Mouse (Mus musculus) hindbrain, embryonic 11.5 days (tissue): ENCODE data around the gene Cyfip2. TPM values are rescaled to one million over a fixed set of nuclear protein-coding genes. Genes with fewer than 3 reads are reported as not detected.

Source experiments
- ATAC-seq: fragments of 200-750 bp; cut with Nextera tagmentation; 2 replicates; pipeline ENCODE4 v1.8.0; 2017; ENCODE audit warnings: mild to moderate bottlenecking, moderate TSS enrichment, moderate library complexity; ENCODE audit not compliant: low FRiP score
- DNase-seq: peaks from one replicate; pipeline ENCODE4 v3.0.0-alpha.2; 2015; ENCODE audit warnings: low spot score
- H3K27ac ChIP-seq: fragments of 300-500 bp; sonication (generic); 2 replicates; pipeline ENCODE4 v1.5.1; 2014; ENCODE audit warnings: mild to moderate bottlenecking, low read depth, low read length
- H3K27me3 ChIP-seq: fragments of 300-500 bp; sonication (generic); 2 replicates; pipeline ENCODE4 v1.6.1; 2014; ENCODE audit warnings: mild to moderate bottlenecking, low read length, moderate library complexity, mixed read lengths; ENCODE audit not compliant: control insufficient read depth, insufficient read depth
- H3K36me3 ChIP-seq: fragments of 300-500 bp; sonication (generic); 2 replicates; pipeline ENCODE4 v1.6.1; 2014; ENCODE audit warnings: mild to moderate bottlenecking, low read length, moderate library complexity, mixed read lengths; ENCODE audit not compliant: control insufficient read depth, insufficient read depth
- H3K4me1 ChIP-seq: fragments of 300-500 bp; sonication (generic); replicated peaks from 2 replicates; pipeline ENCODE4 v1.6.1; 2014; ENCODE audit warnings: low read length, mixed read lengths; ENCODE audit not compliant: control insufficient read depth, insufficient read depth
- H3K4me2 ChIP-seq: fragments of 300-500 bp; sonication (generic); replicated peaks from 2 replicates; pipeline ENCODE4 v1.6.1; 2014; ENCODE audit warnings: mild to moderate bottlenecking, low read depth, low read length
- H3K4me3 ChIP-seq: fragments of 300-500 bp; sonication (generic); 2 replicates; pipeline ENCODE4 v1.5.1; 2014; ENCODE audit warnings: low read depth, low read length
- H3K9ac ChIP-seq: fragments of 300-500 bp; sonication (generic); 2 replicates; pipeline ENCODE4 v1.6.1; 2014; ENCODE audit warnings: low read depth, low read length
- H3K9me3 ChIP-seq: fragments of 300-500 bp; sonication (generic); 2 replicates; pipeline ENCODE4 v1.6.1; 2016; ENCODE audit warnings: low read length; ENCODE audit not compliant: control insufficient read depth
- WGBS: fragments of 180-500 bp; shearing (Covaris S2); extraction: QIAGEN DNeasy Blood & Tissue Kit; methylation state at CpG from one replicate; pipeline ENCODE4 v1.1.7; 2014; 5-methylcytosine and 5-hydroxymethylcytosine counted together
- polyA plus RNA-seq: library from polyadenylated mRNA; unstranded; fragments of >200 nt; fragmentation: Nextera tagmentation; extraction: Ambion mirVana; gene quantifications from 2 replicates; pipeline ENCODE4 v1.2.1, GENCODE M21; 2014

Gene Cyfip2
- polyA plus RNA-seq, 1 experiment from 2014 or later: 60.0 TPM

DNA sequence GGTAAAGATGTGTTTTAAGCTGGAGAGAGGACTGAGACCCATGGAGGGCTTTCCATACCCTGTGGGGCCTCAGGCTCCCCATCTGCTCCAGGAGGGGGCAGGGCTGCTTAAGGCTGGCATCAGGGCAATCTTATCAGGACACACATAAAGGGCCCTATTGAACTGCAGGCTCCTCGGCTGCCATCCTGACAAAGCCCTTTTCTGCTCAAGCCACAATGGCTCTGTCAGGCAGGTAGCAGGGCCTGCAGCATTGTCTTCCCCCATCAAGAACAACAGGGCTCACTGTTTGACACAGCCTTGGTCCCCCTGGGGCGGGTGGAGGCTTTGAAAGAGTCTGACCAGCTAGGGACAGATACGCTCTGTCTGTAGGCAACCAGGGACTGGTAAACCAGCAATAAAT is 142.8 kb downstream of the Cyfip2 start:
- Histone ChIP-seq H3K27ac (no peak overlapping the region), H3K4me2 (no peak overlapping the region), H3K9ac (no peak overlapping the region), H3K27me3 (peaks cover 5% of the 10 kb centered on the region; the same call in 1 of the 2 replicates), H3K4me1 (peaks cover 3% of the 10 kb centered on the region; the same call in 1 of the 2 replicates), H3K4me3 (no peak overlapping the region), H3K9me3 (no peaks in the 10 kb centered on the region), H3K36me3 (no peaks in the 10 kb centered on the region)
- WGBS: 34% methylated on average over 3 of the region's 3 CpGs
- ATAC-seq (no peak), DNase-seq (peak; percentile 11)

DNA sequence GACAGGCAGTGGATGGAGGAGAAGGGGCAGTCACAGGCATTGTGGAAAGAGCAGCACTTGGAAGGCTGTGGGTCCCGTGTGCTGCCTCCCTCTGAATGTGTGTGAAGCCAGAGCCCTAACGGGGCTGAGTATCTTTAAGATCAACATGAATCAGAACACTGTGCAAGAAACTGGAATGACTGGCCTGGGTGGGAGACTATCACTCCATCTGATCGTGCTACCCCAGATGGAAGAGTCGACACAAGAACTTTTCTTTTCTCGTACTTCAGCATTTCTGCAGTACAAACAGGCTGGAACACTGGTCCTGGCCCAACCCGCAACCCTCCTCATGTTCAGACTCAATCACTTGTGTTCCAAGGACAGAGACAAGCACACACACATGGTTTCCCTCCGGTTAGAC is 144.2 kb downstream of the Cyfip2 start:
- H3K9me3 ChIP-seq: no peaks in the 10 kb centered on the region
- no peaks in the 10 kb centered on the region for H3K36me3 ChIP-seq
- ATAC-seq (no peak), DNase-seq (no peak)
- peaks cover 3% of the 10 kb centered on the region; the same call in 1 of the 2 replicates for H3K4me1 ChIP-seq
- no peak overlapping the region for H3K4me3 ChIP-seq
- no peak overlapping the region for H3K27ac ChIP-seq
- no peak overlapping the region for H3K4me2 ChIP-seq
- 92% methylated on average over 7 of the region's 7 CpGs for WGBS
- H3K9ac ChIP-seq: no peak overlapping the region
- H3K27me3 ChIP-seq: peaks cover 5% of the 10 kb centered on the region; the same call in 1 of the 2 replicates

DNA sequence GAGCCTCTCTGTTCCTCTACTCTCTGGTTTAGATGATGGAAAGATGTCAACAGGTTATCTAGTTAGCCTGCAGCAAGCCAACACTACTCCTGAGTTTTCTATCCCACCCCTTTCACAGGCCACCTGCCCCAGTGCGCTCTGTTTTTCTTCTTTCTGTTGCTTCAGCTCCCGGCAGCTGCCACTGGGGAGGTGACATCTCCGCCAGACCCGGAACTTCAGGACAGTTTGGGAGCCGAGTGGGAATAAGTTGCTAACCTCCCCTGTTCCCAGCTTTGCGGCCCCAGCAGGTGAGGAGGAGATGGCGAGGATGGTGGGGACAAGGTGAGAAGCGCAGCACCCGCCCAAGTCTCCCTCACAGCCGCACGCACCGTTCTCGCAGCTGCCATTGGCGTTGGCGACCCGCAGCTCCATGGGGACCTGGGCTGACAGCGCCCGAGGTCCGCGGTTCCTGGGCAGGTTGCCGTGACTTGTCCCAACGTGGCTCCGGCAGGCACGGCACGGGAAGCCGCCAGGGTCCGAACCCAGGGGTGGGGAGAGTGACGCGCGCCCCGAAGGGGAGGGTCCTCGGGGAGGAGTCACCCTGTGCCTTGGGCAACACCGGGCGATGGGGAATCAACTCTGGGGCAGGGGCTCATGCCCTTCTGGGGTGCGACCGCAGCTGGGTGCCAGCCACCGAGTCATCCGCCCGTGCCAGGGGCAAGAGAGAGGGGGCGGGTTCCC is 146.6 kb downstream of the Cyfip2 start, which contains the start of gene Nipal4:
Nipal4 (minus strand) TSS at position 643 of the 720 bp plus-strand sequence.
- H3K4me1 ChIP-seq: peaks cover 3% of the 10 kb centered on the region; the same call in 1 of the 2 replicates
- ATAC-seq: 0 out of 2 replicates have a peak, but pooled peaks have one; percentile 43
- H3K9me3 ChIP-seq: no peaks in the 10 kb centered on the region
- peaks cover 5% of the 10 kb centered on the region; the same call in 1 of the 2 replicates for H3K27me3 ChIP-seq
- peak within 1 kb of the TSS; percentile 89 for H3K4me2 ChIP-seq
- DNase-seq: peak; percentile 24
- 3% methylated on average over 40 of the region's 40 CpGs for WGBS
- peak within 1 kb of the TSS; percentile 44 for H3K4me3 ChIP-seq
- peak within 1 kb of the TSS; percentile 50; the same call in 1 of the 2 replicates for H3K9ac ChIP-seq
- no peaks in the 10 kb centered on the region for H3K36me3 ChIP-seq
- H3K27ac ChIP-seq: no peak within 1 kb of the TSS

DNA sequence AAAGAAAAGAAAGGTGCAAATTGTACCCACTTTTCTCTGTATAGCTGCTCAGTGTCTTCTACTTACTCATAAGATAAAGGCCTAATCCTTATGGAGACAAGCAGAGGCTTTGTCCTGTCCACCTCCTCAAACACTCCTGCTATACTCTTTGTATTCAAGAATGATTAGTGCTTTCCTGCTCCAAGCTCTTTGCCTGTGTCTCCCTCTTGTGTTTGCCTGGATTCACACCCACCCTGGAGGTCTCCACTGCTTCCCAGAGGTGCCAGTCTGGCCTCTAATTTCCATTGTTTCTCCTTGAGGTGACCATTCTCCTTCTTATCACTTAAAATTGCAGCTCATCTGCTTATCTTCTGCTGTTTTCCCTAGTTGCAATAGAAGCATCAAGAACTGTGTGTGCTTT is 155.2 kb downstream of the Cyfip2 start:
- Histone ChIP-seq H3K9ac (no peak overlapping the region), H3K9me3 (no peaks in the 10 kb centered on the region), H3K27me3 (no peaks in the 10 kb centered on the region), H3K27ac (no peak overlapping the region), H3K36me3 (no peaks in the 10 kb centered on the region), H3K4me2 (no peak overlapping the region), H3K4me1 (no peaks in the 10 kb centered on the region), H3K4me3 (no peak overlapping the region)
- DNase-seq: no peak
- no peak for ATAC-seq

DNA sequence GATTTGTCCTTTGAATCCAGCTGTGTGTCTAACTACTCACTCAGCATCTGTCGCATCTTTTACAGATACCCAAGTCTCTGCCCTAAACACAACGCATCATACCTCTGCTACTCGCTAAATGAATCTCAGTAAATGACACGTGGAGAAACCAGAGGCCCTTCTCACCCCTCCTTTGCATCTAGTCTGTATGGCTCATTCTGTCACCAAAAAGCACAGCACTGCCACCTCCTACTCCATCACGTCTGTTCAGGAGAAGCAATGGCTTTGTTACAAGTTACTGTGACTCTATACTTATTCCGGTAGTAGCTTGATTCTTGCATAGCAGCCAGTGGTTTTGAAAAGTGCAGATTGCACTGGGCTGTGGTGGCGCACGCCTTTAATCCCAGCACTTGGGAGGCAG is 155.7 kb downstream of the Cyfip2 start:
- DNase-seq (no peak), ATAC-seq (no peak)
- Histone ChIP-seq H3K27ac (no peak overlapping the region), H3K9me3 (no peaks in the 10 kb centered on the region), H3K4me2 (no peak overlapping the region), H3K4me3 (no peak overlapping the region), H3K9ac (no peak overlapping the region), H3K36me3 (no peaks in the 10 kb centered on the region), H3K4me1 (no peaks in the 10 kb centered on the region), H3K27me3 (no peaks in the 10 kb centered on the region)
- WGBS: 86% methylated on average over 8 of the region's 8 CpGs

DNA sequence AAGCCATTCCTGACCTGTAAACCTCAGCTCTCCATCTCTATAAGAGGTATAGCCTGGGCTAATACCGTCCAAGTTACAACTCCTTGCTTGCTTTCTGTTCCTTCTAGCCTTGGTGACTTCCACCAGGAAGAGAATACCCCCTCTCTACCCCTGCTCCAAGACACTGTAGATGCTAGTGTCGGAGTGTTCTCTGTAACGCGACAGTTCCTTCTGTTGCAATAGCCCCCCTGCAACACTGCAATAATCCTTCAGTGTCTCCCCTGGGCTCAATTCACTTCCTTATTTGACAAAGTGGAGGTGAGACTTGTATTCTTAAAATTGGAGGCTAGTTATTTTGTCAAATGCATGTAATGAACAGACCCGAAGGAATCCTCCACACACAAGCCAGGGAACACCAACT is 166.0 kb downstream of the Cyfip2 start:
- DNase-seq: no peak
- H3K27ac ChIP-seq: no peak overlapping the region
- H3K9me3 ChIP-seq: no peaks in the 10 kb centered on the region
- no peak overlapping the region for H3K4me3 ChIP-seq
- no peak for ATAC-seq
- H3K27me3 ChIP-seq: no peaks in the 10 kb centered on the region
- 92% methylated on average over 5 of the region's 5 CpGs for WGBS
- no peak overlapping the region for H3K4me2 ChIP-seq
- H3K36me3 ChIP-seq: no peaks in the 10 kb centered on the region
- no peak overlapping the region for H3K9ac ChIP-seq
- H3K4me1 ChIP-seq: no peaks in the 10 kb centered on the region

DNA sequence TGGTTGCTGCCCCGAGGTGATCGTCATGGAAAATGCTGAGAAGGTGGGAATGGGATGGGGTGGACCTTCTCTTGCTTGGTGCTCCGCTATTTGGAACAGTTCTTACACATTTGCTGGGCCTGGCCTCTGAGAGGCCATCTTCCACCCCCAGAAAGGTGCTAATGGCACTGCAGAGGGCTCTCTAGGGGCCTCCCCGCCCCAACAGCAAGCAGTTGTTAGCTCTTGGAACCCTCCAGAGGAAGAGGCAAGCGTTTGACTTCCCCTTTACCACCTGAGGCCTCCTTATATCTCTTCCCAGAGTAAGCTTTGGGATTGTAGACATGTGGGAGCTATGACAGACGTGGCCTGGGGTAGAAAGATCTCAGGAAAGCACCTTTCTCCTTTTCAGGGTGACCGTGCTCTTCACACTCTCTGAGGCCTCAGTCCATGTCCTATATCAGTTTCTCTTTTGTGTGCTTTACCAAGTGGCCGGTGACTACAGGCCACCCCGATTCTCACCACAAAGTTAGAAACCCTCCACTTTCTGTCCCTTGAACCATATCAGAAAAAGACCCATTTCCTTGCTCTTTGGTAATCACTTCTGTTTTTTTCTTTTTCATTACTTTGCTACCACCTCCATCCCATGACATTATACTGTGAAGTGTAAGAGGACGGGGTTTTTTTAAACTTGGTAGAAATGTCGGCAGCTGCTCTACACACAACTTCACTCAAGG is 167.3 kb downstream of the Cyfip2 start:
- no peak overlapping the region for H3K4me3 ChIP-seq
- no peak for DNase-seq
- H3K36me3 ChIP-seq: no peaks in the 10 kb centered on the region
- no peaks in the 10 kb centered on the region for H3K9me3 ChIP-seq
- no peak overlapping the region for H3K27ac ChIP-seq
- no peak overlapping the region for H3K9ac ChIP-seq
- H3K27me3 ChIP-seq: no peaks in the 10 kb centered on the region
- WGBS: 84% methylated on average over 11 of the region's 11 CpGs
- no peak overlapping the region for H3K4me2 ChIP-seq
- ATAC-seq: no peak
- no peaks in the 10 kb centered on the region for H3K4me1 ChIP-seq
